Mouse (Mus musculus) forebrain, embryonic 12.5 days (tissue): ENCODE results near the gene Cenpo. TPM values are rescaled to one million over a fixed set of nuclear protein-coding genes. Genes with fewer than 3 reads are reported as not detected.
A peak's percentile ranks its signal among the peaks of the same experiment; 100 is the strongest.

Experiments used
- ATAC-seq: fragments of 200-750 bp; cut with Nextera tagmentation; 2 replicates; pipeline ENCODE4 v1.8.0; 2017; ENCODE audit warnings: moderate TSS enrichment; ENCODE audit not compliant: low FRiP score
- H3K27ac ChIP-seq: fragments of 300-500 bp; sonication (generic); 2 replicates; pipeline ENCODE4 v1.5.1; 2016; ENCODE audit warnings: mild to moderate bottlenecking
- H3K27me3 ChIP-seq: fragments of 300-500 bp; sonication (generic); 2 replicates; pipeline ENCODE4 v1.6.1; 2016; ENCODE audit warnings: mild to moderate bottlenecking
- H3K36me3 ChIP-seq: fragments of 300-500 bp; sonication (generic); replicated peaks from 2 replicates; pipeline ENCODE4 v1.6.1; 2016; ENCODE audit warnings: mild to moderate bottlenecking
- H3K4me1 ChIP-seq: fragments of 300-500 bp; sonication (generic); 2 replicates; pipeline ENCODE4 v1.6.1; 2016
- H3K4me2 ChIP-seq: fragments of 300-500 bp; sonication (generic); 2 replicates; pipeline ENCODE4 v1.6.1; 2016; ENCODE audit warnings: mild to moderate bottlenecking, moderate library complexity
- H3K4me3 ChIP-seq: fragments of 300-500 bp; sonication (generic); replicated peaks from 2 replicates; pipeline ENCODE4 v1.5.1; 2016; ENCODE audit warnings: mild to moderate bottlenecking
- H3K9ac ChIP-seq: fragments of 300-500 bp; sonication (generic); 2 replicates; pipeline ENCODE4 v1.6.1; 2016; ENCODE audit warnings: mild to moderate bottlenecking
- H3K9me3 ChIP-seq: fragments of 300-500 bp; sonication (generic); 2 replicates; pipeline ENCODE4 v1.6.1; 2016
- WGBS: fragments of 180-500 bp; shearing (Covaris S2); methylation state at CpG from one replicate; pipeline ENCODE4 v1.1.7; 2016; 5-methylcytosine and 5-hydroxymethylcytosine counted together
- polyA plus RNA-seq: library from polyadenylated mRNA; unstranded; fragments of >200 nt; fragmentation: Nextera tagmentation; extraction: Ambion mirVana; gene quantifications from 2 replicates; pipeline ENCODE4 v1.2.1, GENCODE M21; 2016

The Cenpo gene
- polyA plus RNA-seq, 1 experiment from 2014 or later = 16.3 TPM

GRCm38 (mm10) chr12:4192514-4192913 is 41.6 kb downstream of the Cenpo start:
- H3K4me2 ChIP-seq = no peak overlapping the region
- H3K9ac ChIP-seq = no peak overlapping the region
- H3K27me3 ChIP-seq = no peaks in the 10 kb centered on the region
- ATAC-seq = no peak
- H3K27ac ChIP-seq = no peak overlapping the region
- 82% methylated on average over 6 of the region's 6 CpGs for WGBS
- 0 out of 2 replicates have a peak, but pooled peaks cover 4% of the 10 kb centered on the region for H3K36me3 ChIP-seq
- H3K4me3 ChIP-seq = no peak overlapping the region
- H3K4me1 ChIP-seq = peaks cover 14% of the 10 kb centered on the region
- H3K9me3 ChIP-seq = no peaks in the 10 kb centered on the region

GRCm38 (mm10) chr12:4189060-4189447 is 45.0 kb downstream of the Cenpo start:
- no peak overlapping the region for H3K4me2 ChIP-seq
- no peak for ATAC-seq
- no peak overlapping the region for H3K9ac ChIP-seq
- no peak overlapping the region for H3K4me3 ChIP-seq
- no peaks in the 10 kb centered on the region for H3K36me3 ChIP-seq
- H3K27ac ChIP-seq = no peak overlapping the region
- peaks cover 14% of the 10 kb centered on the region for H3K4me1 ChIP-seq
- 36% methylated on average over 5 of the region's 5 CpGs for WGBS
- H3K27me3 ChIP-seq = no peaks in the 10 kb centered on the region
- H3K9me3 ChIP-seq = no peaks in the 10 kb centered on the region

- H3K9ac ChIP-seq = no peak overlapping the region
- ATAC-seq = peak; percentile 81; the same call in 1 of the 2 replicates
Measured at GRCm38 (mm10) chr12:4188171-4189059, 45.7 kb downstream of the Cenpo start.

GRCm38 (mm10) chr12:4184648-4185047 is 49.4 kb downstream of the Cenpo start:
- ATAC-seq = no peak
- Histone ChIP-seq H3K9me3 (no peaks in the 10 kb centered on the region), H3K27me3 (no peaks in the 10 kb centered on the region), H3K4me1 (peaks cover 14% of the 10 kb centered on the region), H3K4me2 (no peak overlapping the region), H3K27ac (no peak overlapping the region), H3K36me3 (no peaks in the 10 kb centered on the region), H3K4me3 (no peak overlapping the region), H3K9ac (no peak overlapping the region)
- WGBS = 76% methylated on average over 2 of the region's 2 CpGs

More at GRCm38 (mm10) chr12:4188171-4189059, 45.7 kb downstream of the Cenpo start:
- Histone ChIP-seq H3K4me3 (no peak overlapping the region), H3K36me3 (no peaks in the 10 kb centered on the region), H3K9me3 (no peaks in the 10 kb centered on the region), H3K27me3 (no peaks in the 10 kb centered on the region), H3K4me2 (no peak overlapping the region), H3K4me1 (peaks cover 14% of the 10 kb centered on the region), H3K27ac (peak overlapping the region; percentile 73)
- 26% methylated on average over 14 of the region's 14 CpGs for WGBS

GRCm38 (mm10) chr12:4180507-4180906 is 53.6 kb downstream of the Cenpo start:
- Histone ChIP-seq H3K4me2 (no peak overlapping the region), H3K9ac (no peak overlapping the region), H3K4me3 (no peak overlapping the region), H3K9me3 (no peaks in the 10 kb centered on the region), H3K27ac (no peak overlapping the region), H3K27me3 (no peaks in the 10 kb centered on the region), H3K4me1 (peaks cover 14% of the 10 kb centered on the region), H3K36me3 (no peaks in the 10 kb centered on the region)
- ATAC-seq = no peak
- WGBS = 61% methylated on average over 3 of the region's 3 CpGs

GRCm38 (mm10) chr12:4179671-4180233 is 54.3 kb downstream of the Cenpo start:
- 85% methylated on average over 6 of the region's 6 CpGs for WGBS
- no peak for ATAC-seq
- Histone ChIP-seq H3K27ac (no peak overlapping the region), H3K9me3 (no peaks in the 10 kb centered on the region), H3K36me3 (no peaks in the 10 kb centered on the region), H3K4me2 (no peak overlapping the region), H3K4me3 (no peak overlapping the region), H3K27me3 (no peaks in the 10 kb centered on the region), H3K9ac (no peak overlapping the region), H3K4me1 (peaks cover 14% of the 10 kb centered on the region)

GRCm38 (mm10) chr12:4178839-4179238 is 55.3 kb downstream of the Cenpo start:
- Histone ChIP-seq H3K27ac (no peak overlapping the region), H3K4me1 (peaks cover 14% of the 10 kb centered on the region), H3K9ac (no peak overlapping the region), H3K4me3 (no peak overlapping the region), H3K36me3 (no peaks in the 10 kb centered on the region), H3K4me2 (no peak overlapping the region), H3K27me3 (no peaks in the 10 kb centered on the region), H3K9me3 (no peaks in the 10 kb centered on the region)
- whole genome bisulfite sequencing = 31% methylated on average over 5 of the region's 5 CpGs
- ATAC-seq = no peak

- 91% methylated on average over 15 of the region's 15 CpGs for WGBS
- Histone ChIP-seq H3K9me3 (no peaks in the 10 kb centered on the region), H3K4me3 (no peak overlapping the region), H3K4me2 (no peak overlapping the region), H3K27ac (no peak overlapping the region), H3K9ac (no peak overlapping the region), H3K4me1 (0 out of 2 replicates have a peak, but pooled peaks cover 2% of the 10 kb centered on the region), H3K36me3 (no peaks in the 10 kb centered on the region), H3K27me3 (no peaks in the 10 kb centered on the region)
- no peak for ATAC-seq
Measured at GRCm38 (mm10) chr12:4173108-4173790, 60.8 kb downstream of the Cenpo start.

- no peak overlapping the region for H3K4me3 ChIP-seq
- WGBS = 85% methylated on average over 5 of the region's 5 CpGs
- no peak for ATAC-seq
- H3K9ac ChIP-seq = no peak overlapping the region
- no peak overlapping the region for H3K4me2 ChIP-seq
- no peak overlapping the region for H3K27ac ChIP-seq
- no peaks in the 10 kb centered on the region for H3K36me3 ChIP-seq
- H3K27me3 ChIP-seq = no peaks in the 10 kb centered on the region
- no peaks in the 10 kb centered on the region for H3K4me1 ChIP-seq
- no peaks in the 10 kb centered on the region for H3K9me3 ChIP-seq
Measured at GRCm38 (mm10) chr12:4169622-4170021, 64.5 kb downstream of the Cenpo start.

GRCm38 (mm10) chr12:4169058-4169457 is 65.0 kb downstream of the Cenpo start:
- WGBS = 96% methylated on average over 1 of the region's 1 CpGs

GRCm38 (mm10) chr12:4166970-4167369 is 67.1 kb downstream of the Cenpo start:
- ATAC-seq = no peak
- no peaks in the 10 kb centered on the region for H3K4me1 ChIP-seq
- no peak overlapping the region for H3K9ac ChIP-seq
- no peaks in the 10 kb centered on the region for H3K9me3 ChIP-seq
- no peaks in the 10 kb centered on the region for H3K36me3 ChIP-seq
- no peak overlapping the region for H3K4me2 ChIP-seq
- H3K4me3 ChIP-seq = no peak overlapping the region
- WGBS = 78% methylated on average over 3 of the region's 3 CpGs
- no peak overlapping the region for H3K27ac ChIP-seq
- no peaks in the 10 kb centered on the region for H3K27me3 ChIP-seq

More at GRCm38 (mm10) chr12:4169058-4169457, 65.0 kb downstream of the Cenpo start:
- H3K9me3 ChIP-seq = no peaks in the 10 kb centered on the region
- H3K36me3 ChIP-seq = no peaks in the 10 kb centered on the region
- no peak overlapping the region for H3K27ac ChIP-seq
- H3K4me3 ChIP-seq = no peak overlapping the region
- no peak overlapping the region for H3K4me2 ChIP-seq
- no peaks in the 10 kb centered on the region for H3K4me1 ChIP-seq
- no peaks in the 10 kb centered on the region for H3K27me3 ChIP-seq
- ATAC-seq = no peak
- H3K9ac ChIP-seq = no peak overlapping the region

GRCm38 (mm10) chr12:4162886-4163285 is 71.2 kb downstream of the Cenpo start:
- no peak overlapping the region for H3K27ac ChIP-seq
- no peaks in the 10 kb centered on the region for H3K9me3 ChIP-seq
- H3K36me3 ChIP-seq = no peaks in the 10 kb centered on the region
- ATAC-seq = no peak
- no peak overlapping the region for H3K4me2 ChIP-seq
- H3K9ac ChIP-seq = no peak overlapping the region
- WGBS = 34% methylated on average over 2 of the region's 2 CpGs
- peaks cover 3% of the 10 kb centered on the region for H3K4me1 ChIP-seq
- H3K27me3 ChIP-seq = no peaks in the 10 kb centered on the region
- H3K4me3 ChIP-seq = no peak overlapping the region
